Mouse (Mus musculus) hindbrain, embryonic 11.5 days (tissue): ENCODE measurements at regions not wholly inside any gene's neighbourhood (a gene's known extent, or its start where the extent isn't known, plus 50 kb on each side); places are given as distances from the start of the nearest gene placed in this dataset.
"Not testable (repeated sequence)": the region's sequence is repeated elsewhere in the genome, so short reads cannot be mapped to it uniquely, and the experiment has no call there.

ENCODE experiments used
- ATAC-seq: fragments of 200-750 bp; cut with Nextera tagmentation; 2 replicates; pipeline ENCODE4 v1.8.0; 2017; ENCODE audit warnings: mild to moderate bottlenecking, moderate TSS enrichment, moderate library complexity; ENCODE audit not compliant: low FRiP score
- DNase-seq: peaks from one replicate; pipeline ENCODE4 v3.0.0-alpha.2; 2015; ENCODE audit warnings: low spot score
- H3K27ac ChIP-seq: fragments of 300-500 bp; sonication (generic); 2 replicates; pipeline ENCODE4 v1.5.1; 2014; ENCODE audit warnings: mild to moderate bottlenecking, low read depth, low read length
- H3K27me3 ChIP-seq: fragments of 300-500 bp; sonication (generic); 2 replicates; pipeline ENCODE4 v1.6.1; 2014; ENCODE audit warnings: mild to moderate bottlenecking, low read length, moderate library complexity, mixed read lengths; ENCODE audit not compliant: control insufficient read depth, insufficient read depth
- H3K36me3 ChIP-seq: fragments of 300-500 bp; sonication (generic); 2 replicates; pipeline ENCODE4 v1.6.1; 2014; ENCODE audit warnings: mild to moderate bottlenecking, low read length, moderate library complexity, mixed read lengths; ENCODE audit not compliant: control insufficient read depth, insufficient read depth
- H3K4me1 ChIP-seq: fragments of 300-500 bp; sonication (generic); replicated peaks from 2 replicates; pipeline ENCODE4 v1.6.1; 2014; ENCODE audit warnings: low read length, mixed read lengths; ENCODE audit not compliant: control insufficient read depth, insufficient read depth
- H3K4me2 ChIP-seq: fragments of 300-500 bp; sonication (generic); replicated peaks from 2 replicates; pipeline ENCODE4 v1.6.1; 2014; ENCODE audit warnings: mild to moderate bottlenecking, low read depth, low read length
- H3K4me3 ChIP-seq: fragments of 300-500 bp; sonication (generic); 2 replicates; pipeline ENCODE4 v1.5.1; 2014; ENCODE audit warnings: low read depth, low read length
- H3K9ac ChIP-seq: fragments of 300-500 bp; sonication (generic); 2 replicates; pipeline ENCODE4 v1.6.1; 2014; ENCODE audit warnings: low read depth, low read length
- H3K9me3 ChIP-seq: fragments of 300-500 bp; sonication (generic); 2 replicates; pipeline ENCODE4 v1.6.1; 2016; ENCODE audit warnings: low read length; ENCODE audit not compliant: control insufficient read depth
- WGBS: fragments of 180-500 bp; shearing (Covaris S2); extraction: QIAGEN DNeasy Blood & Tissue Kit; methylation state at CpG from one replicate; pipeline ENCODE4 v1.1.7; 2014; 5-methylcytosine and 5-hydroxymethylcytosine counted together

DNA sequence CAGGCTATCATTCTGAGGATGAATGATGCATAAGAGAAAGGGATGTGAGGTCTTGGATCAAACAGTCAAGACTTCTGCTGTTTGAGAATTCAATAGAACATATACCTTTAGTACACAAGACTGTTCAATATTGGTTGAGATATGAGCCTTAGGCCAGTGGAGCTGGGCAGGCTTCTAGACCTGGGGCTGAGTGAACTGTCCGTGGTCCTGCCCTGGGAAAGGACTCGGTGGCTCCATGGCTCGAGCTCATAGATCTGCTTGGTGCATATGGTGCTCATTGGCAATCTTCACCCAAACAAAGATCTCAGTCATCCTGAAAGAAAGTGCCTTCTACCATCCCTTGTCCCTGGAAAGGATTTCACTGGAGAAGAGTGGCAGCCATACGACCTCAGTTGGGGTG lies 233.7 kb downstream of the Glrx3 start:
- 64% methylated on average over 4 of the region's 4 CpGs for WGBS
- H3K36me3 ChIP-seq = no peaks in the 10 kb centered on the region
- H3K9me3 ChIP-seq = no peaks in the 10 kb centered on the region
- H3K9ac ChIP-seq = no peak overlapping the region
- no peak overlapping the region for H3K4me3 ChIP-seq
- H3K27me3 ChIP-seq = no peaks in the 10 kb centered on the region
- DNase-seq (peak; percentile 33), ATAC-seq (no peak)
- H3K4me1 ChIP-seq = no peaks in the 10 kb centered on the region
- H3K4me2 ChIP-seq = no peak overlapping the region
- H3K27ac ChIP-seq = no peak overlapping the region

DNA sequence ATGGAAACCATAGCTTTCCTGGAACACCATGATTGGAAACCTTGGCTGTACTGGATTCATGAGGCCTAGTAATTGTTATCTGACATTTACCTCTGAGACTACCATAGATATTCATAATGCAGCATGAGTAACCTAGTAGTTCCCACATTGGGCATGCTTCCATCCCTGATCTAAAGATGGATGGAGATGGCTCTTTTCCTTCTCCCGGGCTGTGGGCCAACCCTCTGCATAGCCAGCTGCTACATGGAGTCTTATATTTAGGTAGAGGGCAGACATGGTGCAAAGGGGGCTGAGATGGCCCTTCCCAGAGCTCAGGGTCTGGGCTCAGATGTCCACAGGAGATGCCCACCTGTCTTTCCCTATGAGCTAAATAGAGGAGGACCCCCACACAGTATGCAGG lies 237.2 kb downstream of the Glrx3 start:
- no peaks in the 10 kb centered on the region for H3K9me3 ChIP-seq
- no peak overlapping the region for H3K9ac ChIP-seq
- no peaks in the 10 kb centered on the region for H3K4me1 ChIP-seq
- H3K4me2 ChIP-seq = no peak overlapping the region
- no peak overlapping the region for H3K27ac ChIP-seq
- DNase-seq (no peak), ATAC-seq (no peak)
- H3K36me3 ChIP-seq = no peaks in the 10 kb centered on the region
- 83% methylated on average over 1 of the region's 1 CpGs for WGBS
- H3K27me3 ChIP-seq = no peaks in the 10 kb centered on the region
- no peak overlapping the region for H3K4me3 ChIP-seq

DNA sequence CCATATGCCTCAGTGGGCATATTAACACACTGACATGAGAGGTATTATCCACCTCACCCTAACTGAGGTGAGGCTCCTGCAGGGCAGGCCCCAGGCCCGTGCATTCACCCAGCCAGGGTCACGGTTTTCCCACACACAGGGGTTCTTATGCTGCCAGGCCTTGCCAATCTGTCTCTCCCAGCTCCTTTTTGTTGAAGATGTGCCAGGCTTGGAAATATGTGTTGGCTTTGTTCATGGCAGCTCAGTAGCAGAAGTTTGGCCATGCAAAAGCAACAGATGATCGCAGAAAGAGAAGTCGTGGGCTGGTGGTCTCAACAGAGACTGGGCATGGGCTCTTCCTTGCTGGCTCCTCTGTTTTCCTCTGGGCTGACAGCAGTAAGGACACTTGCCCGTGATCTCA lies 238.0 kb downstream of the Glrx3 start:
- 82% methylated on average over 5 of the region's 5 CpGs for WGBS
- Histone ChIP-seq H3K4me1 (no peaks in the 10 kb centered on the region), H3K4me3 (no peak overlapping the region), H3K36me3 (no peaks in the 10 kb centered on the region), H3K4me2 (no peak overlapping the region), H3K27me3 (no peaks in the 10 kb centered on the region), H3K9ac (no peak overlapping the region), H3K27ac (no peak overlapping the region), H3K9me3 (no peaks in the 10 kb centered on the region)
- DNase-seq (no peak), ATAC-seq (no peak)

DNA sequence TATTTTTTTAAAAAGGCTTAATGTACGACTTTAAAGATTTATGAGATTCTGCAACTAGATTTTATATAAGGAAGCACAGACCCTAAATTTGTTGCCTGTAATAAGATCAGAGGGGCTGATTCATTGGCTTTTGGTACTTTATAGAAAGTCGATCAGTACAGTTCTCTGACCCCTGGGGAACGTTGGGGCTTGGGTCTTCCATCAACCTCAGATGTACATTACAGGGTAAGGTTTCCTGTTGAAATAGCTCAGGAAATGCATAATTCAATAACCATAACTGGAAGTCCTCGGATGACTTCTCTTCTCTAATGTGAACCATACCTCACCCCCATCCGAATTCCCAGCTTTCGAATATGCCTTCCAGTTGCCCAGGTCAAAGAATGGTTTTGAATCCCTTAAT lies 247.4 kb downstream of the Glrx3 start:
- no peaks in the 10 kb centered on the region for H3K27me3 ChIP-seq
- H3K36me3 ChIP-seq = no peaks in the 10 kb centered on the region
- no peak overlapping the region for H3K4me2 ChIP-seq
- H3K9ac ChIP-seq = no peak overlapping the region
- H3K27ac ChIP-seq = no peak overlapping the region
- no peak for DNase-seq
- WGBS = 71% methylated on average over 6 of the region's 6 CpGs
- ATAC-seq = no peak
- no peak overlapping the region for H3K4me3 ChIP-seq
- no peaks in the 10 kb centered on the region for H3K4me1 ChIP-seq
- H3K9me3 ChIP-seq = no peaks in the 10 kb centered on the region

DNA sequence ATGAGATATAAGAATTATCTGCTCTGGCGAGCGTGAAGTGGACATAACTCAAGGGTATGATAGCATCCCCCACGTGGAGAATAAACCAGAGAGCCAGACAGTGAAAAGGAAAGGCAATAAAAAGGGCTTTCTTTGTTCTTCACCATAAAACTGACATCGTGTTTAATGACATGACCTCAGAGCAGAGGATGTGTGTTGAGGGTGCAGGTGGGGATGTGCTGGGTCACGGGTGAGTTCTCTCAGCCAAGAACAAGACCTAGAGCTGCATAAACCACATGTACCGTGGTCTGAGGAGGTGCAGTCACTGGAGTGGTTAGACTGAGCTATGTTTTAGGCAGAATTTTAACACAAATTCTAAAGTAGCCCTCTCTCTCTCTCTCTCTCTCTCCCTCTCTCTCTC lies 247.9 kb downstream of the Glrx3 start:
- Histone ChIP-seq H3K4me3 (no peak overlapping the region), H3K9me3 (no peaks in the 10 kb centered on the region), H3K4me1 (no peaks in the 10 kb centered on the region), H3K9ac (no peak overlapping the region), H3K4me2 (no peak overlapping the region), H3K27ac (no peak overlapping the region), H3K27me3 (no peaks in the 10 kb centered on the region), H3K36me3 (no peaks in the 10 kb centered on the region)
- ATAC-seq = no peak
- 79% methylated on average over 6 of the region's 6 CpGs for WGBS
- DNase-seq = no peak

DNA sequence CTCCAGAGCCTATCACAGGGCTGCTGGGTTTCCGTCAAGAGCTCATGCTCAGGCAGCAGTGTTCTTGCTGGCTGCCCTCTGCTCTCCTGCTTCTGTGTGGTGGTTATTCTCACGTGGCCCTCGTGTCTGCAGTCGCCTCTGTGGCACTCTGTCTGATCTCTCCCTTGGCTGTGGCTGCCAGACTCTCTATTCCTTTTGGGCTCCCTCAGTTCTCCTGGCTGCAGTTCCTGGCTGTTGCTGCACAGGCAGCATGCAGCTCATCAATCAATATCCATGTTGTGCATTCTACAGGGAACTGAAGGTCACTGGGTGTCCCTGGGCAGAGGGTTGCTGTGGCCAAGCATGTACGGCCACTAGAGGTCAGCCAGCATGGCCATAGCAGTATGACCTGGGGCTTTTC lies 259.4 kb downstream of the Glrx3 start:
- Histone ChIP-seq H3K4me3 (no peak overlapping the region), H3K4me2 (no peak overlapping the region), H3K9me3 (no peaks in the 10 kb centered on the region), H3K27ac (no peak overlapping the region), H3K9ac (no peak overlapping the region), H3K27me3 (no peaks in the 10 kb centered on the region), H3K36me3 (no peaks in the 10 kb centered on the region), H3K4me1 (no peaks in the 10 kb centered on the region)
- 73% methylated on average over 5 of the region's 5 CpGs for WGBS
- DNase-seq (no peak), ATAC-seq (no peak)

DNA sequence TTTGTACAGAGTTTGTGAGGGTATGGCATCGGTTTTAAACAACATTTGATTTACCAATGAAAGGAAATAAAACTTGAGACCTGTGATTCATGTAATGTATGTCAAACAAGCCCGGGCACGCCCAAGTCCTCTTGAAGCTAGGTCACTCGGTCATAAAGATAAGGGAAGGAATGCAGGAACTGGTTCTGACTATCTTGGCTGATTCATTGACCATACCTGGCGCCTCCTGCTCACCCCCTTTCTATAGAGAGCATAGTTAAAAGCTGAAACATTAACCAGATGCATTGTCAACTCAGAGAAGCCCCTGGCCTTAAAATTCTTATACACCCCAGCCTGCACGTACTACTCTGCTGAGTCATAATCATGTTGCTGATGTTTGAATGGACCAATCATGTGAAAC lies 261.1 kb downstream of the Glrx3 start:
- not testable (repeated sequence) for H3K36me3 ChIP-seq, H3K9me3 ChIP-seq, DNase-seq, H3K27ac ChIP-seq, H3K4me1 ChIP-seq, H3K4me3 ChIP-seq, H3K4me2 ChIP-seq, ATAC-seq, H3K9ac ChIP-seq, H3K27me3 ChIP-seq
- WGBS = 96% methylated on average over 6 of the region's 6 CpGs

DNA sequence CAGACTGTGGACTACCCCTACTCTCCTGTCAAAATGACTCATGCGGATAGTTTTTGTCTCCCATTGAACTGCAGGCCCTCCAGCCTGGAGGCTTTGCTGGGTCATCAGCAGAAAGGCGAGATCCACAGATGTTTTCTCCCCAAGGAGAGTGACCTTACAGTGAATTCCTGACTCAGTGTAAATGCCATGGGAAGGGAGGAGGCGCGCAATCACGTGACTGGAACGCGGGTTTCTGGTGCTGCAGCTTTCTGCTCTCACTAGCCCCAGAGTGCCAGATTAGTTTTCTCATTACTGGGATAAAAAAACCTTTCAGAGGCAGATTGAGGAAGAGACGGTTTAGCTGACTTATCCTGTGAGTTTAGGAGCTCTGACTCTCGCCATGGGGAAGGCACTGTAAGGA lies 275.4 kb downstream of the Glrx3 start:
- Histone ChIP-seq H3K9me3 (no peaks in the 10 kb centered on the region), H3K9ac (no peak overlapping the region), H3K4me1 (0 out of 2 replicates have a peak, but pooled peaks cover 2% of the 10 kb centered on the region), H3K27me3 (no peaks in the 10 kb centered on the region), H3K27ac (no peak overlapping the region), H3K4me3 (no peak overlapping the region), H3K4me2 (no peak overlapping the region), H3K36me3 (no peaks in the 10 kb centered on the region)
- WGBS = 71% methylated on average over 9 of the region's 9 CpGs
- DNase-seq = no peak
- no peak for ATAC-seq

DNA sequence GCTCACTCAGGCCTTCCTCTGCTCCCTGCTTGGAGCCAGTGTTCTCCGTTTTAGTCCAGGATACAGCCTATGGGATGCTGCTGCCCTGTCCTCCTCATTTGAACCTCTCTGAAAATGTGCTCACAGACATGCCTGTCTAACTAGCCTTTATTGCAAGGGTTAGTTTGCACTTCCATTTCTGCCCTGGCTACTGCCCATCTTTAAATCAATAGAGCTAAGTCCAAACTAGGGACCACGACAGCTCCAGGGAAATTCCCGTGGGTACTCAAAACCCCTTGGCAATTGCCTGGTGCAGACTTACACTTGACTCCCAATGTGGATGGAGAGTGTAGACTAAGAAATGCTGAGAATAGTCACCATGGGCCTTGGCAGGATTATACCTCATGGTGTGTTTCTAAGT lies 276.4 kb downstream of the Glrx3 start:
- H3K9me3 ChIP-seq = no peaks in the 10 kb centered on the region
- H3K4me2 ChIP-seq = no peak overlapping the region
- DNase-seq (no peak), ATAC-seq (no peak)
- H3K4me1 ChIP-seq = 0 out of 2 replicates have a peak, but pooled peaks cover 2% of the 10 kb centered on the region
- no peak overlapping the region for H3K9ac ChIP-seq
- H3K27me3 ChIP-seq = no peaks in the 10 kb centered on the region
- no peak overlapping the region for H3K4me3 ChIP-seq
- 74% methylated on average over 3 of the region's 3 CpGs for WGBS
- no peaks in the 10 kb centered on the region for H3K36me3 ChIP-seq
- H3K27ac ChIP-seq = no peak overlapping the region
